Mouse (Mus musculus) gastrocnemius, adult 2 months (tissue): ENCODE measurements at regions not wholly inside any gene's neighbourhood (a gene's known extent, or its start where the extent isn't known, plus 50 kb on each side); places are given as distances from the start of the nearest gene placed in this dataset.

ENCODE experiments used
- DNase-seq: peaks from one replicate; pipeline ENCODE4 v3.0.0; 2022
- H3K27ac ChIP-seq: fragments of 200-600 bp; 2 replicates; pipeline ENCODE4 v1.8.1; 2022; ENCODE audit warnings: mild to moderate bottlenecking
- H3K4me3 ChIP-seq: fragments of 200-600 bp; 2 replicates; pipeline ENCODE4 v1.8.1; 2022; ENCODE audit warnings: mild to moderate bottlenecking, moderate library complexity
- CTCF ChIP-seq: fragments of 200-600 bp; IDR thresholded peaks from 2 replicates; pipeline ENCODE4 v1.8.1; 2022; ENCODE audit warnings: antibody characterized with exemption, mild to moderate bottlenecking, moderate library complexity
- intact Hi-C: fragments of 180-260 bp; cut with DNase I; formaldehyde crosslinking; loops from one replicate; pipeline ENCODE4 v1.15.1; 2025

DNA sequence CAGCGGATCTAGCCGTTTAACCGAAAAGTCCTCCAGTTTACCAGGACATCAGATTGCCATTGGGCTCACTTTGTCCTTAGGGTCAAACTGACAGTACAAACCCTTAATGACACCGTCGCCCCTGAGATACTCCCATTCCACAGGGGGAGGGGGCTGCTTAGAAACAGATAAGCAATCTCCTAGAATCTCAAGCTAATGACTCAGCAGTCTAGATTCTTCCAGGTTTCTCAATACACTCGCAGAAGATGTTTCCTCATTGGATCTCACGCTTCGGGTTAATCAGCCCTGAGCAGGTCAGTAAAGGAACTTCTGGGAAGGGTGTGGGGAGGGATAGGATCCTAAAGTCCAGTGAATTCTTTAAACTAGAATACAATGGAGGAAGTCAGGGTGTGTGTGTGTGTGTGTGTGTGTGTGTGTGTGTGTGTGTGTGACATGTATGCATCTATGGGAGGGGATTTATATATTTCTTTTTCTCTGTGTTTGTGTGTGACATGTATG is 133.0 kb upstream of the Zfand5 start:
- no peak overlapping the region for H3K4me3 ChIP-seq
- TF ChIP-seq CTCF, result no peak
- intact Hi-C loops, result no loop called here
- DNase-seq, result no peak
- 0 out of 2 replicates have a peak overlapping the region, but pooled peaks have one; percentile 28 for H3K27ac ChIP-seq

DNA sequence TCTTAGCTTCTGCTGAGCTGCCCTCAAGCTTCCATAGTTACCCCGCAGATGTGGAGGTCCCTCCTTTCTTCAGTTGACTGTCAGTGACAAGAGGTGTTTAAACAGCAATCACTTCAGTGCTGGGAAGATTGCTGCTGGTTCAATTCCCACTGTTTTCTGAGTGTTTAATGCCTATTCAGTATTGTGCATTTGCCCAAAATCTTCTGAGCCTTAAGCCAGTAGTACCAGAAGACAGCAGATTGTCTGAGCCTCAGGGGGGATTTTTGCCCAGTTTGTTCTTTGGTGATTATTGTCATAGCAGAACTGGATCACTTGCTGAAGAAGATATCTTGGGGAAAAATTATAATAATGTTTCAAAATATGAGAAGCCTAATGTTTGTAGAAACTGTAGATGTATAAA is 135.3 kb upstream of the Zfand5 start:
- no peak for TF ChIP-seq CTCF
- intact Hi-C loops, result no loop called here
- no peak overlapping the region for H3K27ac ChIP-seq
- H3K4me3 ChIP-seq, result no peak overlapping the region
- no peak for DNase-seq

DNA sequence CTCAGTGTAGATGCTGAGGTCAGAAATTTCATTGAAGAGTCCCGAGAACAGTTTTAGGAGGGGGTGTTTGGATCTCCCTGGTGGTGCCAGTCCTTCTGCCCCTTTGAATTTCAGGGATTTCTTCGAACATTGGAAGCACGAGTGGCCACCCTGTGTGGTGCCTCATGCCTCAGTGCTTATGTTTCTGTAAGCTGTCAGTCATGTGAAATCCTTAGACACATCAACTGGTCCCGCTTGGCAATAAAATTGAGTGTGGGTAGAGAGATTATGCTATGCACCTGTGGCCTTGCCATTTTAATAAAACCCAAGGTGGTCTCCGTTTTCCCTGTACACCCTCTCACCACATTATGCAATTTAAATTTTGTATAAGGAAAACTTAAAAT is 136.1 kb upstream of the Zfand5 start:
- peak overlapping the region; percentile 60; the same call in 1 of the 2 replicates for H3K27ac ChIP-seq
- TF ChIP-seq CTCF, result no peak
- intact Hi-C loops, result no loop called here
- H3K4me3 ChIP-seq, result no peak overlapping the region
- no peak for DNase-seq

DNA sequence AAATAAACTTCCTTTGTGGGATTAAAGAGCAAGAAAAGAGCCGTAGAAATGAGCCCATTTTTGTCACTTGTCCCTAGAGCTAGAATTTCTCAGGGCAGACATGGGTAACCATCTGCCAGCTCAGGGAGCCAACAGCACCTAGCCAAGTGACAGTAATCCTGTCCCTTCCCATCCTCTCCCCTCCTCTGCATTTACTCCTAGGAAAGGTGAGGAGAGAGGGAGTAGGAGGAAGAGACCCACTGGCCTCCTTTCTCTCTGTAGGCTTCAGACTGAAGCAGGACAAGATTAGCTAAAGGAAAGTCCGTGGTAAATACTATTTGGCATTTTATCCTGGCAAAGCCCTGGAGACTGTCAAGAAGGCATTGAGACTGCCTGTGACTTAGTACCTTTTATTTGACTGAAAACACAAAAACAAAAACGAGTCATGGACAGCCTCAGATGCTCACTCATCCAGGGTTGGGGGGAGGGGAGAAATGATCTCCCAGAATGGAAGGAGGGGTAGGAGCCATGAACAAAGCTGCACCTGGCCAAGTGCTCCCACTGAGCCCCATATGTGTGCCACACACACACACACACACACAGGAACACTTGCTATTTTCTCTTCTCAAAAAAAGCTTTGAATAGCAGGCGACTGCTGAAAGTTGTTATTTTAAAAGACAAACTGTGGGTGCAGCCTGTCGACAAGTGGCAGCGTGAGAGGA is 136.6 kb upstream of the Zfand5 start:
- intact Hi-C loops, result no loop called here
- DNase-seq, result peak; percentile 28
- Histone ChIP-seq H3K4me3 (no peak overlapping the region), H3K27ac (peak overlapping the region; percentile 60; the same call in 1 of the 2 replicates)
- no peak for TF ChIP-seq CTCF

DNA sequence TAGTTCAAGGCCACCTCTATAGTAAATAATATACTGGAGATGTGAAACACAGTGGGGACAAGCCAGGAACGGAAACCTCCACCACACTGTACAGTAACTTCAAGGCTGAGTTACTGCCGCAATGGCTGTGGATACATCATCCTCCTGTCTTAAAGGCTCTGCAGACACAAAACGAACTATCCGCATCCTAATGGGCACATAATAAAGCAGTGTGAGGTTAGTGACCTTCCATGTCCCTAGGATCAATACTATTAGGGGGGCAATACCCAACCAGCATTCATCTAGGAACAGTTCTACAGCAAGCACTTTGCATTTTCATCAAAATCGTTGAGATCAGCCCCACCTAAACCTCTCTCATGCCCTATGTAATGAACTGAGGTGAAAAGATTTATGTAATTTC is 142.4 kb upstream of the Zfand5 start:
- Histone ChIP-seq H3K27ac (no peak overlapping the region), H3K4me3 (no peak overlapping the region)
- no peak for DNase-seq
- intact Hi-C loops, result no loop called here
- no peak for TF ChIP-seq CTCF

DNA sequence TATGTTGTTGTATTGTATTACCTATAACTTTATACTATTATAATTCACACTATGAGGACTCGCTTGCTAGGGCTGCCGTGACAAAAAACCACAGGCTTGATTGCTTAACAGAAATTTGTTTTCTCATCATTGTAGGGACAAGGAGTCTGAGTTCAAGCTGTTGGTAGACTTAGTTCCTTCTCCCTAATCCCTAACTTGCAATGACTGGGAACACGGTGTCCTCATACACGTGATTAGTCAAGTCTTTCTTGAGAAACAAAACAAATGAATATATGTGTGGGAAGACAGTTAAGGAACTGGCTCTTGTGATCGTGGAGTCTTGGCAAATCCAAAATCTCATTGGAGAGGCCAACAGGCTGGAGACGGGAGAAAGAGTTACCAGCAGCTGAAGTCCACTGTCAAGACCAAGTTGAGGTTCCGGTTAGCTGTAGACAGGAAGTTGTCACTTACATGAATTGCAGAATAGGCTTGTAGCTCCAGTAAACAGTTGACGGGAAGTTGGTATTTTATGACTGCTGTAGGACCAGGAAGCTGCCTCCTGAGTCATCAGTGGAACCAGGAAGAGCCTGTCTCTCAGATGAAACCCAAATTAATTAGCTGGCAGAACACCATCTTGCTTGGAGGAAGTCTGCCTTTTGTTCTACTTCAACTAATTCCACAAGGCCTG is 144.9 kb upstream of the Zfand5 start:
- Histone ChIP-seq H3K4me3 (no peak overlapping the region), H3K27ac (peak overlapping the region; percentile 53)
- DNase-seq, result no peak
- TF ChIP-seq CTCF, result no peak
- intact Hi-C loops, result no loop called here

DNA sequence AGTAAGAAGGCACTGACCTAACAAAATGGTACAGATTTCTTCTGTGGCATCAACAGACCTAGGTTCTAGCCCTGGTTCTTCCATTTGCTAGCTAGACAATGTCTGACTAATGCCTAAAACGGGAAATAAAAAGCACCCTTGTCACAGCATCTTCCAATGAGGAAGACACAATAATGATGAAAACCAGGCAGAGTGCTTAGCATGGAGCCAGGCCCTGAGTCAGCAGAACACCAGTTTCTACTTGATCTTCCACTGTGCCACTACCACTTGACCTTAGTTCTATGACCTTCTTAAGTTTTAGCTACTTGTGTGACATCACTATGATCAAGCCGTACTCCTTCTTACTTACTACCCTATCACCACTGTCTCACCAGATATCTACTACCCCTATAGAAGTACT is 145.4 kb upstream of the Zfand5 start:
- no peak overlapping the region for H3K4me3 ChIP-seq
- H3K27ac ChIP-seq, result no peak overlapping the region
- TF ChIP-seq CTCF, result no peak
- DNase-seq, result no peak
- intact Hi-C loops, result no loop called here

DNA sequence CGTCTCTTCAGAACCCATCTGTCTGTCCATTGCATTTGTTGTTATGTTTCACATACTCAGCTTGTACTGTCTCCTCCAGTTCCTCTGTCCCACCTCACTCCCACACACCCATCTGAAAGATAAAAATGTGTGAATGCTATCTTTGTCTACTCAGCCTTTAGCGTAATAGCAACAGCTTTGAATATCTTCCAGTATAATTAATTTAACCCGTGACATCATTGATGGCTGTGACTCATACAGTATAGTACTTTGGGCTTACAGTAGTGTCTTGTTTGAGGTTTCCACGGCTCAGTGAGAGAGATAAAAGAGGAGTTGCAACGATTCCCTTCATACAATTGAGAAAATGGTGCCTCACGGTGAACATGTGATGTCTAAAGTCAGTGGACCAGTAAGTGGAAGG is 152.6 kb upstream of the Zfand5 start:
- no peak for DNase-seq
- intact Hi-C loops, result no loop called here
- Histone ChIP-seq H3K27ac (no peak overlapping the region), H3K4me3 (no peak overlapping the region)
- TF ChIP-seq CTCF, result no peak

DNA sequence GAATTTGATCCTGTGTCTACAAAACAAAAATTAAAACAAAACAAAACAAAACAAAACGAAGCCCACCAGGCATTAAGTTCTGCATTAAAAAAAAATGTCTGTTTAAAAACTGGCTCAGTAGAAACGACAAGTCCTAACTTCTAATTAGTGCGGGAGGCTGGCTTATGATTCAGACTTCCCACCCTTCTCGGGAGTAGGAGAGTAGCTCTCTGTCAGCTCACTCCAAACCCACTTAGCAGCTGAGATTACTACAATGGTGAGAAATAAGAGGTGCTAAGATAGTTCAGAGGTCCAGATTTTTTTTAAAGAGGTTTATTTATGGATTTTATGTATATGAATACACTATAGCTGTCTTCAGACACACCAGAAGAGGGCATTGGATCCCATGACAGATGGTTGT is 153.3 kb upstream of the Zfand5 start:
- no peak overlapping the region for H3K4me3 ChIP-seq
- intact Hi-C loops, result no loop called here
- no peak for DNase-seq
- TF ChIP-seq CTCF, result no peak
- H3K27ac ChIP-seq, result no peak overlapping the region

DNA sequence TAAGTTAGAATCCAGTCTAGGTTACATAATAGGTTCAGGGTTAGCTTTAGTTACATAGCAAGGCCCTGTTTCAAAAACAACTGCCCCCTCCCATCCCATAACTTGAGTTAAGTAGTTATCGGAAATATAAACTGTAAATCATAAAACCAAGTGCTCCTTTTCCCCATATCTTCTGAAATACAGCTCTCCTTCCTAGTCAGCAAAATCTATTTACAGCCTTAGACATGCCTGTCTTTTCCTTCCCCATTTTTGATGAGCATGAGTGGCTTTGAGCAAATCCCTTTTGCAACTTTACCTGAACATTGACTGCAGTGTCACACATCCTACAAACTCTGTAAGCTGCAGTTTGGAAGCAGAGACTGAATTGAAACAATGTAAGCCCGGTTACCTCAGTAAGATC is 156.4 kb upstream of the Zfand5 start:
- intact Hi-C loops, result no loop called here
- no peak for DNase-seq
- no peak overlapping the region for H3K4me3 ChIP-seq
- TF ChIP-seq CTCF, result no peak
- H3K27ac ChIP-seq, result no peak overlapping the region

DNA sequence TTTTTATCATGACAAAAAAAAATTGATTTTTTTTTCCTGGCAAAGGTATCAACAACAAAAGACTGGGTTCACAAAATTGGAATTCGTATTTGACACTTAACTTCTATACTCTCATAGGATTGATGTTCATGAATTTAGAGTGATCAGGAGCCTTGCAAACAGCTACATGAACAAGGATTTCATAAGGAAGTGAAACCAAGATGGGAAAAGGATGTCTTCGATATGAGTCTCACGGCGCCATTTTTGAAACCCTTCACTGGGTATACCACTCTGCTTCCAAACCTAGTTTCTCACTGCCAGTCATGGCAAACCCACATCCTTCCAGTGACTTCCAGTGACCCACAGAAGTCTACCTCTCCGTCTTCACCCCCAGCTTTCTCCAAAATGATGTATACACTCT is 157.8 kb upstream of the Tmc1 start:
- H3K4me3 ChIP-seq, result no peak overlapping the region
- H3K27ac ChIP-seq, result no peak overlapping the region
- intact Hi-C loops, result no loop called here
- TF ChIP-seq CTCF, result no peak
- DNase-seq, result no peak

DNA sequence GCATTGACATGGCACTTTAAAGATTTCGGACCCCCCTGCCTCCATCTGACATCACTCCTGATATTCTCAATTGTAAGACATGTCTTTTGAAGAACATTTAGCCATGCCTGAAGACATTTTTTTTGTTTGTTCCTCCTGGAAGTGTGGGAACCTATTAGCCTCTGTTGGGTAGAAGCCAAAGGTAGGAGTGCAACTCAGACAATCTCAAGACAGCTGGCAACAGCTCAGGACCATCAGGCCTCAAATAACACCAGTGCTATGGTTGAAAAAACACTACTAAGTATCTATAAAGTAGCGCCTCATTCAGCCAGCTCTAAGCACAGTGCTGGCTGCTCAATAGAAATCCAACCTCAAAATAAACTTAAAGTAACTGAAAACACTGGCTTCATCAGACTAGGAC is 154.3 kb upstream of the Tmc1 start:
- H3K27ac ChIP-seq, result no peak overlapping the region
- no peak for TF ChIP-seq CTCF
- intact Hi-C loops, result no loop called here
- no peak overlapping the region for H3K4me3 ChIP-seq
- no peak for DNase-seq

DNA sequence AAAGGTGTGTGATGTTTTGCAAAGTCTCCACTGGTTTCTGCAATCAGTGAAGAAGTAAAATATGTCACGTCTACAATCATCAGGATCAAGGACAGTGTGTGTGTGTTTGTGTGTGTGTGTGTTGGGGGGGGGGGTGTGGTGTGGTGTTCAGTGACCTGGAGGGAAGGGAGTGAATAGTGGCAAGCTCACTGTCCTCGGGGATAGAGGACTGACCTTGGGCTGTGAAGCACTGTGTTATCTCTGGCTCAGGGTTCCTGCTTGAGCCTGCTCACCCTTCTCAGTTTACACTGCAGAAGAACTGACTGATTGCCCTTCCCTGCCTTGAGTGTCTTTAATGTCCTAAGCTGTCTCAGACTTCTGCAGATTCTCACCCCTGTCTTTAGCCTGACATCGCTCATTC is 153.7 kb upstream of the Tmc1 start:
- Histone ChIP-seq H3K4me3 (no peak overlapping the region), H3K27ac (no peak overlapping the region; the same call in 1 of the 2 replicates)
- no peak for TF ChIP-seq CTCF
- no peak for DNase-seq
- intact Hi-C loops, result no loop called here

DNA sequence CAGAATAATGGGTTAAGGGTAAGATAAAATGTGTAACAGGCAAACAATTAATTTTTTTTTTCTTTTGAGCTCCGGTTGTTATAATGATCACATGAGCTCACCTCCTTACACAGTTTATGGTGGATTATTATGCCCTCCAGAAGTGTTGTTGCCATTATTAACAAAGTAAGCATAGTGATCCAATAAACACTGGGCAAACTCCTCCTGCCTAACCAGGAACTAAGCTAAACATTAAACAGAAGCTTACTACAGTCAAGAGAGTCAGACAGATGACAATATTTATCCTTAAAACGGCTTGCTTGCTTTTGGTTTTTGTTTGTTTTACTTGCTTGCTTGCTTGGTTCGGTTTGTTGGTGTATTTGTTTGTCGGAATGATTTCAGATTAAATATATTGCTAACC is 153.3 kb upstream of the Tmc1 start:
- no peak overlapping the region for H3K4me3 ChIP-seq
- H3K27ac ChIP-seq, result no peak overlapping the region; the same call in 1 of the 2 replicates
- intact Hi-C loops, result no loop called here
- no peak for DNase-seq
- TF ChIP-seq CTCF, result no peak
